Mouse (Mus musculus): ENCODE measurements around the gene Grik1.

Grik1 gene

GRCm38 (mm10) chr16:88142574-88142973 is 147.5 kb downstream of the Grik1 start:
- in situ Hi-C loops (cut with MboI; ENCODE audit: low sequenced_read_pairs) = no loop called here

GRCm38 (mm10) chr16:88142136-88142535 is 147.9 kb downstream of the Grik1 start:
- in situ Hi-C loops (cut with MboI; ENCODE audit: low sequenced_read_pairs) = no loop called here

GRCm38 (mm10) chr16:88141594-88141993 is 148.5 kb downstream of the Grik1 start:
- in situ Hi-C loops (cut with MboI; ENCODE audit: low sequenced_read_pairs) = no loop called here

GRCm38 (mm10) chr16:88138913-88139312 is 151.2 kb downstream of the Grik1 start:
- in situ Hi-C loops (cut with MboI; ENCODE audit: low sequenced_read_pairs) = no loop called here

GRCm38 (mm10) chr16:88132919-88133318 is 157.1 kb downstream of the Grik1 start:
- in situ Hi-C loops (cut with MboI; ENCODE audit: low sequenced_read_pairs) = no loop called here

- in situ Hi-C loops (cut with MboI; ENCODE audit: low sequenced_read_pairs) = no loop called here
Observed at GRCm38 (mm10) chr16:88131103-88131502, 159.0 kb downstream of the Grik1 start.

GRCm38 (mm10) chr16:88125098-88125497 is 165.0 kb downstream of the Grik1 start:
- in situ Hi-C loops (cut with MboI; ENCODE audit: low sequenced_read_pairs) = no loop called here

GRCm38 (mm10) chr16:88112551-88113138 is 177.4 kb downstream of the Grik1 start:
- in situ Hi-C loops (cut with MboI; ENCODE audit: low sequenced_read_pairs) = no loop called here

- in situ Hi-C loops (cut with MboI; ENCODE audit: low sequenced_read_pairs) = no loop called here
Observed at GRCm38 (mm10) chr16:88111459-88111858, 178.6 kb downstream of the Grik1 start.

GRCm38 (mm10) chr16:88094206-88094789 is 195.8 kb downstream of the Grik1 start:
- in situ Hi-C loops (cut with MboI; ENCODE audit: low sequenced_read_pairs) = no loop called here

- in situ Hi-C loops (cut with MboI; ENCODE audit: low sequenced_read_pairs) = no loop called here
Observed at GRCm38 (mm10) chr16:88087280-88087679, 202.8 kb downstream of the Grik1 start.

- in situ Hi-C loops (cut with MboI; ENCODE audit: low sequenced_read_pairs) = no loop called here
Observed at GRCm38 (mm10) chr16:88074716-88075115, 215.3 kb downstream of the Grik1 start.

- in situ Hi-C loops (cut with MboI; ENCODE audit: low sequenced_read_pairs) = no loop called here
Observed at GRCm38 (mm10) chr16:88060936-88061335, 229.1 kb downstream of the Grik1 start.

GRCm38 (mm10) chr16:88048121-88048520 is 241.9 kb downstream of the Grik1 start:
- in situ Hi-C loops (cut with MboI; ENCODE audit: low sequenced_read_pairs) = no loop called here

- in situ Hi-C loops (cut with MboI; ENCODE audit: low sequenced_read_pairs) = no loop called here
Observed at GRCm38 (mm10) chr16:88044321-88044720, 245.7 kb downstream of the Grik1 start.

GRCm38 (mm10) chr16:88042458-88042857 is 247.6 kb downstream of the Grik1 start:
- in situ Hi-C loops (cut with MboI; ENCODE audit: low sequenced_read_pairs) = no loop called here

- in situ Hi-C loops (cut with MboI; ENCODE audit: low sequenced_read_pairs) = no loop called here
Observed at GRCm38 (mm10) chr16:88038503-88039091, 251.5 kb downstream of the Grik1 start.

- in situ Hi-C loops (cut with MboI; ENCODE audit: low sequenced_read_pairs) = no loop called here
Observed at GRCm38 (mm10) chr16:87988805-87989204, 301.3 kb downstream of the Grik1 start.

- in situ Hi-C loops (cut with MboI; ENCODE audit: low sequenced_read_pairs) = no loop called here
Observed at GRCm38 (mm10) chr16:87984201-87984870, 305.7 kb downstream of the Grik1 start.

- in situ Hi-C loops (cut with MboI; ENCODE audit: low sequenced_read_pairs) = no loop called here
Observed at GRCm38 (mm10) chr16:87974076-87974443, 316.0 kb downstream of the Grik1 start.

- in situ Hi-C loops (cut with MboI; ENCODE audit: low sequenced_read_pairs) = no loop called here
Observed at GRCm38 (mm10) chr16:87973394-87974075, 316.5 kb downstream of the Grik1 start.

Measured in CH12F3 (cell line).